Mouse (Mus musculus) layer of hippocampus, adult 2 months (tissue): Measurements from ENCODE around the gene Cdc42bpb. TPM values are rescaled to one million over a fixed set of nuclear protein-coding genes. Genes with fewer than 3 reads are reported as not detected.

ENCODE experiments used
- DNase-seq, 2 experiments: peaks; one replicate each; pipeline ENCODE4 v3.0.0; 2022; ENCODE audit warnings: low spot score in 2 of 2
- H3K27ac ChIP-seq: fragments of 200-600 bp; 2 replicates; pipeline ENCODE4 v1.8.1; 2022
- H3K4me3 ChIP-seq: fragments of 200-600 bp; 2 replicates; pipeline ENCODE4 v1.8.1; 2022; ENCODE audit warnings: mild to moderate bottlenecking
- CTCF ChIP-seq: fragments of 200-600 bp; conservative IDR thresholded peaks from 2 replicates; pipeline ENCODE4 v1.8.1; 2022; ENCODE audit warnings: antibody characterized with exemption, mild to moderate bottlenecking, moderate library complexity
- total RNA-seq, 2 experiments: library from RNA; stranded (reverse); gene quantifications; 2 replicates each; pipeline ENCODE4 v1.2.3; 2021

The Cdc42bpb gene
- total RNA-seq, 2 experiments from 2014 or later: 113 to 122 TPM

GRCm38 (mm10) chr12:111352520-111352919, 25.0 kb downstream of the Cdc42bpb start:
- peak overlapping the region; percentile 65; the same call in 1 of the 2 replicates for H3K27ac ChIP-seq
- TF ChIP-seq CTCF: peak; percentile 46
- H3K4me3 ChIP-seq: no peak overlapping the region
- DNase-seq: no peak

GRCm38 (mm10) chr12:111349540-111350231, 27.8 kb downstream of the Cdc42bpb start:
- Histone ChIP-seq H3K27ac (no peak overlapping the region), H3K4me3 (no peak overlapping the region)
- TF ChIP-seq CTCF: no peak
- DNase-seq: no peak

GRCm38 (mm10) chr12:111343956-111344355, 33.6 kb downstream of the Cdc42bpb start:
- DNase-seq: no peak
- TF ChIP-seq CTCF: peak; percentile 64
- no peak overlapping the region for H3K4me3 ChIP-seq
- H3K27ac ChIP-seq: no peak overlapping the region

- Histone ChIP-seq H3K27ac (no peak overlapping the region), H3K4me3 (no peak overlapping the region)
- DNase-seq: no peak
- no peak for TF ChIP-seq CTCF
Measured at GRCm38 (mm10) chr12:111340692-111341091, 36.8 kb downstream of the Cdc42bpb start.

GRCm38 (mm10) chr12:111337864-111338354, 39.6 kb downstream of the Cdc42bpb start:
- H3K27ac ChIP-seq: no peak overlapping the region
- H3K4me3 ChIP-seq: no peak overlapping the region
- DNase-seq: no peak
- TF ChIP-seq CTCF: peak; percentile 21

GRCm38 (mm10) chr12:111333020-111333605, 44.4 kb downstream of the Cdc42bpb start:
- peak in 1 of 2 experiments; percentile 15 for DNase-seq
- peak; percentile 23; the same call in 1 of the 2 replicates for TF ChIP-seq CTCF
- Histone ChIP-seq H3K27ac (no peak overlapping the region), H3K4me3 (no peak overlapping the region)

- H3K27ac ChIP-seq: no peak overlapping the region
- TF ChIP-seq CTCF: no peak
- DNase-seq: no peak
- H3K4me3 ChIP-seq: no peak overlapping the region
Measured at GRCm38 (mm10) chr12:111332443-111332842, 45.1 kb downstream of the Cdc42bpb start.

- DNase-seq: no peak
- Histone ChIP-seq H3K4me3 (no peak overlapping the region), H3K27ac (no peak overlapping the region)
- no peak for TF ChIP-seq CTCF
Measured at GRCm38 (mm10) chr12:111331573-111331972, 45.9 kb downstream of the Cdc42bpb start.

- TF ChIP-seq CTCF: no peak
- H3K27ac ChIP-seq: no peak overlapping the region
- no peak overlapping the region for H3K4me3 ChIP-seq
- DNase-seq: no peak
Measured at GRCm38 (mm10) chr12:111329281-111329680, 48.2 kb downstream of the Cdc42bpb start.

- peak; percentile 57 for TF ChIP-seq CTCF
- DNase-seq: no peak
- no peak overlapping the region for H3K27ac ChIP-seq
- H3K4me3 ChIP-seq: no peak overlapping the region
Measured at GRCm38 (mm10) chr12:111328360-111328759, 49.2 kb downstream of the Cdc42bpb start.

GRCm38 (mm10) chr12:111325744-111326424, 51.6 kb downstream of the Cdc42bpb start:
- H3K4me3 ChIP-seq: no peak overlapping the region
- no peak overlapping the region for H3K27ac ChIP-seq
- no peak for DNase-seq
- no peak for TF ChIP-seq CTCF

- no peak overlapping the region for H3K4me3 ChIP-seq
- TF ChIP-seq CTCF: no peak
- H3K27ac ChIP-seq: no peak overlapping the region
- DNase-seq: no peak
Measured at GRCm38 (mm10) chr12:111324949-111325348, 52.6 kb downstream of the Cdc42bpb start.

- no peak overlapping the region for H3K4me3 ChIP-seq
- H3K27ac ChIP-seq: no peak overlapping the region
- DNase-seq: no peak
- TF ChIP-seq CTCF: no peak
Measured at GRCm38 (mm10) chr12:111324536-111324935, 53.0 kb downstream of the Cdc42bpb start.

- no peak overlapping the region for H3K27ac ChIP-seq
- no peak for DNase-seq
Measured at GRCm38 (mm10) chr12:111323423-111323822, 54.1 kb downstream of the Cdc42bpb start.

More at GRCm38 (mm10) chr12:111323423-111323822, 54.1 kb downstream of the Cdc42bpb start:
- no peak overlapping the region for H3K4me3 ChIP-seq
- no peak for TF ChIP-seq CTCF
